Mouse (Mus musculus): ENCODE results near the gene Sec31a. TPM values are rescaled to one million over a fixed set of nuclear protein-coding genes. Genes with fewer than 3 reads are reported as not detected.

Sec31a gene
- total and polyA plus RNA-seq, 3 experiments, result 61.2 to 165 TPM; not detected in 1

GRCm38 (mm10) chr5:100430966-100431365 is 14.9 kb upstream of the Sec31a start:
- Histone ChIP-seq H3K79me2 (ENCODE audit: control insufficient read depth, insufficient read depth, low read length, poor library complexity) (peaks cover 36% of the 10 kb centered on the region), H3K27ac (ENCODE audit: control insufficient read depth, low read depth, low read length) (peak overlapping the region; percentile 83), H3K9ac (ENCODE audit: control insufficient read depth, low read depth, low read length, poor library complexity, severe bottlenecking) (peak overlapping the region; percentile 91), H3K4me1 (ENCODE audit: control insufficient read depth in 1 of 2, insufficient read depth in 2 of 2, low read length in 2 of 2) (peaks cover 13 to 38% of the 10 kb centered on the region in 2 experiments), H3K9me3 (replicated peaks; ENCODE audit: insufficient read depth, low read length) (no peaks in the 10 kb centered on the region), H3K4me3 (ENCODE audit: control insufficient read depth in 1 of 2, insufficient read depth in 1 of 2, low read depth in 2 of 2, low read length in 2 of 2) (no peak overlapping the region), H3K36me3 (ENCODE audit: control insufficient read depth in 1 of 2, insufficient read depth in 2 of 2, low read length in 2 of 2) (peaks cover 3 to 39% of the 10 kb centered on the region in 2 experiments; a peak in 3 of 4 replicates), H3K27me3 (ENCODE audit: control insufficient read depth in 1 of 2, insufficient read depth in 2 of 2, low read length in 2 of 2) (no peaks in the 10 kb centered on the region)
- TF ChIP-seq BHLHE40 (IDR thresholded peaks at IDR 0.05; ENCODE audit: borderline replicate concordance, low read depth, low read length) (no peak), MAFK (IDR thresholded peaks at IDR 0.05; ENCODE audit: borderline replicate concordance, low read depth, low read length) (no peak), USF1 (IDR thresholded peaks at IDR 0.05; ENCODE audit: low read depth, low read length) (no peak), TBP (IDR thresholded peaks at IDR 0.05; ENCODE audit: low read depth, low read length) (no peak), GABPA (IDR thresholded peaks at IDR 0.05; ENCODE audit: low read depth, low read length) (no peak), MAX (IDR thresholded peaks at IDR 0.05; ENCODE audit: low read length) (no peak), NRF1 (IDR thresholded peaks at IDR 0.05; ENCODE audit: insufficient read depth, low read depth, low read length, poor library complexity, severe bottlenecking) (no peak)
- DNase-seq (ENCODE audit: low read depth, low spot score), result peak; percentile 33

- peaks cover 36% of the 10 kb centered on the region for H3K79me2 ChIP-seq (ENCODE audit: control insufficient read depth, insufficient read depth, low read length, poor library complexity)
- peaks cover 3 to 39% of the 10 kb centered on the region in 2 experiments; a peak in 3 of 4 replicates for H3K36me3 ChIP-seq (ENCODE audit: control insufficient read depth in 1 of 2, insufficient read depth in 2 of 2, low read length in 2 of 2)
- H3K27ac ChIP-seq (ENCODE audit: control insufficient read depth, low read depth, low read length), result peak overlapping the region; percentile 83
- no peak for DNase-seq (ENCODE audit: low read depth, low spot score)
- peak overlapping the region; percentile 91 for H3K9ac ChIP-seq (ENCODE audit: control insufficient read depth, low read depth, low read length, poor library complexity, severe bottlenecking)
- H3K4me3 ChIP-seq (ENCODE audit: control insufficient read depth in 1 of 2, insufficient read depth in 1 of 2, low read depth in 2 of 2, low read length in 2 of 2), result peak overlapping the region; percentile 60 to 79
- H3K27me3 ChIP-seq (ENCODE audit: control insufficient read depth in 1 of 2, insufficient read depth in 2 of 2, low read length in 2 of 2), result no peaks in the 10 kb centered on the region
- no peaks in the 10 kb centered on the region for H3K9me3 ChIP-seq (replicated peaks; ENCODE audit: insufficient read depth, low read length)
- peak; percentile 27; the same call in 1 of the 2 replicates for TF ChIP-seq MYC (IDR thresholded peaks at IDR 0.05; ENCODE audit: low read depth, low read length)
- no peak for TF ChIP-seq TAL1 (IDR thresholded peaks at IDR 0.05; ENCODE audit: low read length)
- no peak for TF ChIP-seq ZKSCAN1 (IDR thresholded peaks at IDR 0.05; ENCODE audit: low read depth, low read length)
- no peak for TF ChIP-seq TBP (IDR thresholded peaks at IDR 0.05; ENCODE audit: low read depth, low read length)
- no peak for TF ChIP-seq ZMIZ1 (IDR thresholded peaks at IDR 0.05; ENCODE audit: low read depth, low read length)
- no peak for TF ChIP-seq GABPA (IDR thresholded peaks at IDR 0.05; ENCODE audit: low read depth, low read length)
- TF ChIP-seq USF2 (IDR thresholded peaks at IDR 0.05; ENCODE audit: borderline replicate concordance in 1 of 2, insufficient read depth in 1 of 2, low read depth in 1 of 2, low read length in 2 of 2), result no peak
- TF ChIP-seq MXI1 (IDR thresholded peaks at IDR 0.05; ENCODE audit: low read depth, low read length), result peak; percentile 56
- no peak for TF ChIP-seq RCOR1 (IDR thresholded peaks at IDR 0.05; ENCODE audit: low read depth, low read length)
- no peak for TF ChIP-seq CTCF (IDR thresholded peaks at IDR 0.05 in 2 of 3, conservative IDR thresholded peaks at IDR 0.05 in 1 of 3; ENCODE audit: control insufficient read depth in 1 of 3, insufficient read depth in 1 of 3, low read depth in 2 of 3, low read length in 3 of 3, poor library complexity in 1 of 3, severe bottlenecking in 1 of 3)
- TF ChIP-seq MAX (IDR thresholded peaks at IDR 0.05; ENCODE audit: low read length), result peak; percentile 20; the same call in 1 of the 2 replicates
- TF ChIP-seq RAD21 (IDR thresholded peaks at IDR 0.05; ENCODE audit: low read depth, low read length), result no peak
- TF ChIP-seq SMC3 (IDR thresholded peaks at IDR 0.05; ENCODE audit: low read depth, low read length), result no peak
- H3K4me1 ChIP-seq (ENCODE audit: control insufficient read depth in 1 of 2, insufficient read depth in 2 of 2, low read length in 2 of 2), result peaks cover 13 to 40% of the 10 kb centered on the region in 2 experiments
Observed at GRCm38 (mm10) chr5:100430076-100430390, 14.0 kb upstream of the Sec31a start.
